Mouse (Mus musculus): ENCODE data around the gene Tbc1d24.
A peak's percentile ranks its signal among the peaks of the same experiment; 100 is the strongest.

Tbc1d24 gene

DNA sequence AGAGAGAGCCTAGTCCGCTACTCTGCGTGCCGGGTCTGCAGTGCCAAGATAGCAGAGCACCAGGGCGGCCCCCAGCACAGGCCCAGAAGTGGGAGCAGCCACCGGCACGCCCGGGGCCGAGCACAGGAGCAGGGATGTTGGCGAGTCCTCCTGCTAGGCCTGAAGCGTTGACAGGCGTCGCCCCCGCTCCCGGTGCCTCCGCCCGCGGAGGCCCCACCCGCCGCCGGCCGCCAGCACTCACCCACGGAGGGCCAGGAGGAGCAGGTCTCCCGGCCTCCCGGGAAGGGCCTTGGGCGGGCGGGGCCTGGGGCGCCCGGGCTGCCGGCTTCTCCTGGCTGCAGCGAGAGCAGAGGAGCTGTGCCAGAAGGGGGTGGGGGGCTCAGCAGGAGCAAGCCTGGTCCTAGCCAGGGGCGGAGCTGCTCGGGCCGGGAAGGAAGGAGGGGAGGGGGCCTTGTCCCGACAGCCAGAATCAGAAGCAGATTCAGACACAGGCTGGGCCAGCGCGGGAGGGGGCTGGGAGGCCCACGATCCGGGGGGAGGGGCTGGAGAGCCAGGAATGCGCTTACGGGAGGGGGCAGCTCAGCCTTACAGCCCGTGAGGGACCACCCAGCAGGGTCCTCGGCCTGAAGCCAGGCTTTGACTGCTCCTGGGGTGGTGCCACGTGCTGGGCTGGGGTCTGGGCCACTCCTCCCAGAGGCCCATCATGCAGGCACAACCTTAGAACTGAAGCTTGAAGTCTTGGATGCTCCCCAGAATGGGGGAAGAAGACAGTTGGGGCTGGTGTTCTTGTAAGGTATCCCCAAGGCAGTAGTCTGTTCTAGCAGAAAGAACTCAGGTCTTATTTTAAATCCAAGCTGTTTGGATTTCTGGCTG, 3.9 kb upstream of the Tbc1d24 start, which contains the start of gene Ntn3:
Gene Ntn3 (minus strand): TSS at position 489 of the 873 bp plus-strand sequence.
- DNase-seq = peak in 1 of 2 experiments; percentile 43

GRCm38 (mm10) chr17:24208641-24209042, 3.3 kb upstream of the Tbc1d24 start:
- peak in 1 of 2 experiments; percentile 58 for DNase-seq

DNA sequence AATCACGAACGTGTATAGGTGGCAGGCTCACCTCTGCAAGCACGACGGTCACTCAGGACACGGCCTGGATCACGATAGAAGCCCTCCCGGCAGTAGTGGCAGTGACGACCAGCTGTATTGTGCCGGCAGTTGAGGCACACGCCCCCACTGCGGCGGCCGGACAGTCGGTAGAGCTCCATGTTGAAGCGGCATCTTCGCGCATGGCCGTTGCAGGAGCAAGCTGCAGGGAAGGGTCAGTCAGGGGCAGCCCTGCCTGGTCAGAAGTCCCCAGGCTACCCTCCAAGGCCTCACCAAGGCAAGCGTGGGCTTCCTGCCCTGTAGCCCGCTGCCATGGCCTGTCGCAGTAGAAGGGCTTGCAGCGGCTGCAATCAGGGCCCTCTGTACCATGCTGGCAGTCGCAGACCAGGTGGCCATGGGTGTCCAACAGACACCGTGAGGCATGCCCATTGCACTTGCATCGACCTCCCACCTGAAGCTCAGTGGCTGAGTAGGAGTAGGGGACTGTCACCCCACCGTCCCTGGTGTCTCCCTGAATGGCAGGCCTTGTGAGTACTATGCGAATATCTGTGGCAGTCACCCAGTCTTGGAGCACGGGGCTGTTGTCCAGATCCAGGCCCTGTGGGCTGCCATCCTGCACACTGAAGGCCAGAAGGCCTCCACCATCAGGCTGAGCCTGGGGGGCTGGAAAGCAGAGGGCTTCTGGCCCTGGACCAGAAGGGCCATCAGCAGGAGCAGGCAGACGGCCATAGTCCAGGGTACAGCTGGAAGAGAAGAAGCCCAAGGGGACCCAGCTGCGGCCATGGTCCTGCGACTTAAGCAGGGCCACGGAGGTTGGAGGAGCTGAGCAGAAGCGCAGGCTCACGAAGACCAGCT, 2.6 kb upstream of the Tbc1d24 start:
- DNase-seq = no peak

DNA sequence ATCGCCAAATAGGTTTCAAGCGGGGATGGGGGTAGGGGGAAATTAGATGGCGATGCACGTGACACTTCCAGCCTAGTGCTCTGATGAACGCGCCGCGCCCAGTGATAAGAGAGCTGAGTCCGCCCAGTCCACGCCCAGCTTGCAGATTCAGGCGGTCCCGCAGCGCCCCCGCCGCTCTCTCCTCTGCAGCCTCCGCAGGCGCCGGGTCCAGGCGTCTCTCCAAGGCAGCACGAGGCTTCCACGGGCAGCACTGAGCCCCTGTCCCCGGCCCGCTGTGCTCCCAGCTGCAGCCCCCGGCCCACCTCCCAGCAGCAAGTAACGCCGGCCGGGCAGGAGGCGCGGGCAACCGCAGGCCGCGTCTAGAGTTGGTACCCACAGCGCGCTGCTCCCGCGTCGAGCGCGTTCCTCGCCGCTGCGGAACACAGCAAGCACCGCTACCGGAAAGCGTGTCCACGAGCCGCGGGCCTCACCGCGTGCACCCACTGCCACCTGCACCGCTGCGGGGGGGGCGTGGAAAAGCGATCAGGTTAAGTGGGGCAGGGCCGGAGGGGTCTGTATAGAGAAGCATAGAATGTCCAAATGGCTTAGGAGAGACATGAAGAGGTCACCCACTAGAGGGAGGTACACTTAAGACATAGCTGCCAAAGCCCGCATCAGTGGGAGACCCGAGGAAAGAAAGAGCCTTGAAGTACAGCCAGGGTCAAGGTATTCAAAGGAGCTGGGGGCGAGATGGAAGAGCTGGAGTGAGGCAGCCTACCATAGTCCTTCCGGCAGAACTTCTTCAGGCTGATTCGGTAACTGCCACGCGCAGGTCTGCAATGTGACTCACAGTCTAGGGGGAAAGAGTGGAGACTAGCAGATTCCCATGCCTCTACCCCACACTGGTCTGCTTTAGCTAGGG, 1.3 kb upstream of the Tbc1d24 start:
- peak in 1 of 2 experiments; percentile 67 for DNase-seq

DNA sequence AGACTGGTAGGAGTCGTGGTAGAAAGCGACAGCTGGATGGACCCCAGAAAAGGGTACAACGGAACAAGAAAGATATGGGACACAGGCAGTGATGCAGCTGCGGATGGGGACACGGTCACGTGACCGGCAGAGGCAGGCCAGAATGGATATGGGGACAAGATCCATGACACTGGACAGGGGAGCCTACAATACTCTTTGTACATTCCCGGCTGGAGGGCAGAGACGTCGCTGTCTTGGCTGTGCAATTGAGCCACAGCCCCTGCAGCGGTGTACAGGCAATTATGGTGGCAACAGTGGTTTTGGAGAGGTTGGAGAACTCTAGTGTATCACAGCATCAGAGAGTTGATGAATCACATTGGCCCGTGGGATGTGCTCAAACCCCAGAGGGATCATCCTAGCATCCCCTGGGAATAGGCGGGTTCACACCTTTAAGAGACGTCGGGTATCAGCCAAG, 573 bp upstream of the Tbc1d24 start:
- DNase-seq = peak; percentile 43 to 72

DNA sequence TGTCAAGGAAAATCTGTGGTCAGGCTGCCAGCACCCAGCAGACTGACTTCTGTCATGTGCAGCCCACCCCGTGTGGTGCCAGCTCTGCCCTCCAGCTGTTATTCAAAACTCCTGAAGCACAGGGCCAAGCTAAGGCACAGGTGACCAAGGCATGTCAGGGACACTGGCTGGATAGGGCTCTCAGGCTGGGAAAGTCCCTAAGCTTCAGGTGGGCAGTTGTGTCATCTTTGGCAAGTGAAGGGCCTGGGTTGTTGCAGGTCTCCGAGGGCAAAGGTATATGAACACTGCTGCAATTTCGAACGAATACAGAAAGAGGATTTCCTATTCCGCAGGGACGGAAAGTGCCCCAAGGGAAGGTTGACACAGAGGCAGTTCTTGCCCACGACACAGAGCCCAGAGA, 516 bp downstream of the Tbc1d24 start:
- no peak for DNase-seq

DNA sequence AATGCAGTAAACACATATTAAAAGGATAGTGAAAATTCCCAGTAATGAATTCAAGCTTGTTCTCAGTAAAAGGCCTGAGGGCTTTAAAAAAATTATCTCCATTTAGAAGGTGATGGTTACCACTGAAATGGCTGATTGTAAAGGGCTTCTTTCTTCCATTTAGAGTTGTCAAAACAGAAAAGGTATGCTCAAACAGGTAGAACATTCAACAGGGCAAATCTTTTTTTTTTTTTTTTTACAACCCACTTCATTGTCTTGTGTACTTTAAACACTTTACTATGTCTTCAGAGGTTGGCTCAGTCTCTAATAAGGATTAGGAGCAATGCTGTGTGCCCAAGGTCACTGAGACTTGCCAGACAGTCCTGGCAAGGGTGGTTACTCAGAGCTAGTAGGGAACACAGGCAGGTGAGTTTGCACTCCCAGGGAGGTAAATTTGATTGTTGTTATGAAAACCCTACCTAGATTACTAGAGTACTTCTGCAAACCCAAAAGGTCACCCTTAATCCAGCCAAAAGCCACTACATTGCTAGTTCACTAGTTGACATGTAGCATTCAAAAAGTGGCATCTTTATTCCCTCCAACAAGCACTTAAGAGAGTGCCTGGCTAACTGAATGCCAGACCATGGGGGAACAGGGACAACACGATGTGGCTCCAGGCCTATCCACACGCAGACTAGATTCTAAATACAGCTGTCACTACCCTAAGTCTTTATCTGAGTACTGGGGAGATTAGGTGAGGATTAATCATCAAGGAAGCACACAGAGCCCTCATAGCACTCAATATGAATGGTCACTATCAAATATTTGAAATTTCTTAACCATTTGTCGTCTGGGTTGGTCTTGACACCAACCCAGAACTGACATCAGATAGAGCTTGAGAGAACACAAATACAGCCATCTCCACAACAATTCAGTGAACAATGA, 1.5 kb downstream of the Tbc1d24 start:
- no peak for DNase-seq

DNA sequence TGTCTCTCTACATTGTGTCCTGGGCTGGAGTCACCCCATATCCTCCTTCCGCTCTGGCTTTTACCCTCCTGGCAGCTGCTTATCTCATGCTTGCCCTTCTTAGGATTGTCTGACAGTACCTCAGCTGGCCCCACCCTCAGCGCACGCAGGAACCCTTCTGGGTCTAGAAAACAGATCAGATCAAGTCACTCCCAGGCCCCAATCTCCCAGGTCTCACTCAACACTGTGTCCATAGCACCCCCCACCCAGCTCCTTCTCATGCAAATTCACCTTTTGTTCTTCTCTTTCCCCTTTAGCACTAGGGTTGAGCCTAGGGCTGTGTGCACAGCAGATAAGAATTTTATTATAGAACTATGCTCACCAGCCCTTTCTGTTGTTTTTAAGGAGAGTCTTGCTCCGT, 2.3 kb downstream of the Tbc1d24 start:
- DNase-seq = no peak

- no peak for DNase-seq
These were observed 4.3 kb downstream of the Tbc1d24 start for GRCm38 (mm10) chr17:24201092-24201491.

DNA sequence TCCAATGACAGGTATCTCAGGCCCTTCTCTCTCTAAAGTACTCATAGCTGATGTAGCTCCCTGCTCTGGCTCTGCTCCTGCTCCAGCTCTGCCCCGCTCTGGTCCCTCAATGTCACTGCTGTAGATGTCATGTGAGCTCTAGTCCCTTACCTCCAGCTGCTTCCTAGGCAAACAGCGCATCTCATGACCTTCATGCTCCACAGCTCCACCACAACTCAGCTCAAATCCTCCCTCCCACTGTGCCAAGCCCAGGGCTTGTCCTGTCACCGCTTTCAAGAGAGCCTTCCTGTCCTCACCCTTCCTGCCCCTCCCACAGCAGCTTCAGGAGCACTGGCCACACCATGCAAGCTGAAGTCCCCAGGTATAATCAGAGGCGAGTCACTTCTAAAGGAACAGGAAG, 5.6 kb downstream of the Tbc1d24 start:
- DNase-seq = peak; percentile 22 to 30

GRCm38 (mm10) chr17:24199252-24199651, 6.1 kb downstream of the Tbc1d24 start:
- no peak for DNase-seq

- no peak for DNase-seq
These were observed 8.1 kb downstream of the Tbc1d24 start for GRCm38 (mm10) chr17:24197032-24197824.

GRCm38 (mm10) chr17:24195349-24195748, 10.0 kb downstream of the Tbc1d24 start:
- no peak for DNase-seq

GRCm38 (mm10) chr17:24193769-24194168, 11.6 kb downstream of the Tbc1d24 start:
- DNase-seq = no peak

GRCm38 (mm10) chr17:24193268-24193667, 12.1 kb downstream of the Tbc1d24 start:
- no peak for DNase-seq

DNA sequence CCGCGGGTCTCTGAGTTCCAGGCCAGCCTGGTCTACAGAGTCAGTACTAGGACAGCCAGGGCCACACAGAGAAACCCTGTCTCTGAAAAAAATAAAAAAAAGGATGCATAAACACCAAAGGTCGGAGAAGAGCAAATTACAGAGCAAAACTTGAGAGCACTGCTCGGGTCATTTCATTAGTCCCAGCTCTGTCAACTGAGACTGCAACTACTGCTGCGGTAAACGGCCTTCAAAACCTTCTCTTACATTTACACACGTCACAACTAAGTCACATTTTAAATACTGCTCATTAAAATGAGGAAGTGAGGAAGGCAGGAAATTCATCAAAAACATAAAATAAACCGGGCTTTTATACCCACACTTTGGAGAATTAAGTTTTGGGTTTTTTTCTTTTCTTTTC, 12.5 kb downstream of the Tbc1d24 start:
- no peak for DNase-seq

- DNase-seq = no peak
These were observed 13.9 kb downstream of the Tbc1d24 start for GRCm38 (mm10) chr17:24191481-24191880.

- no peak for DNase-seq
These were observed 14.4 kb downstream of the Tbc1d24 start for GRCm38 (mm10) chr17:24190934-24191333.

- DNase-seq = no peak
These were observed 31.1 kb downstream of the Tbc1d24 start for GRCm38 (mm10) chr17:24174259-24174658.

- peak; percentile 75 to 85 for DNase-seq
These were observed 31.9 kb downstream of the Tbc1d24 start for GRCm38 (mm10) chr17:24173423-24173822.

Data from kidney, postnatal 36 days (tissue).